Mouse (Mus musculus): ENCODE data around the gene Zfp607b. TPM values are rescaled to one million over a fixed set of nuclear protein-coding genes. Genes with fewer than 3 reads are reported as not detected.

Zfp607b gene
- polyA plus RNA-seq, 1 experiment, result 4.2 TPM

GRCm38 (mm10) chr7:27673575-27674131, 15.5 kb upstream of the Zfp607b start:
- 1% methylated on average over 52 of the region's 52 CpGs for WGBS
- H3K27ac ChIP-seq (ENCODE audit: control insufficient read depth, insufficient read depth, low read depth, low read length, poor library complexity), result no peak overlapping the region
- peak overlapping the region; percentile 78 for H3K4me3 ChIP-seq (replicated peaks; ENCODE audit: control insufficient read depth, low read depth, low read length)
- TF ChIP-seq CTCF (IDR thresholded peaks at IDR 0.05; ENCODE audit: control insufficient read depth, insufficient read depth, low read length) (no peak), POLR2A (IDR thresholded peaks at IDR 0.05; ENCODE audit: borderline replicate concordance, control insufficient read depth, low read depth, low read length) (no peak)
- H3K4me1 ChIP-seq (ENCODE audit: control insufficient read depth, insufficient read depth, low read length), result no peaks in the 10 kb centered on the region; the same call in 1 of the 2 replicates

GRCm38 (mm10) chr7:27674195-27674521, 15.0 kb upstream of the Zfp607b start:
- under 1% methylated on average over 38 of the region's 38 CpGs for WGBS
- Histone ChIP-seq H3K27ac (ENCODE audit: control insufficient read depth, insufficient read depth, low read depth, low read length, poor library complexity) (peak overlapping the region; percentile 16; the same call in 1 of the 2 replicates), H3K4me1 (ENCODE audit: control insufficient read depth, insufficient read depth, low read length) (no peaks in the 10 kb centered on the region; the same call in 1 of the 2 replicates)

DNA sequence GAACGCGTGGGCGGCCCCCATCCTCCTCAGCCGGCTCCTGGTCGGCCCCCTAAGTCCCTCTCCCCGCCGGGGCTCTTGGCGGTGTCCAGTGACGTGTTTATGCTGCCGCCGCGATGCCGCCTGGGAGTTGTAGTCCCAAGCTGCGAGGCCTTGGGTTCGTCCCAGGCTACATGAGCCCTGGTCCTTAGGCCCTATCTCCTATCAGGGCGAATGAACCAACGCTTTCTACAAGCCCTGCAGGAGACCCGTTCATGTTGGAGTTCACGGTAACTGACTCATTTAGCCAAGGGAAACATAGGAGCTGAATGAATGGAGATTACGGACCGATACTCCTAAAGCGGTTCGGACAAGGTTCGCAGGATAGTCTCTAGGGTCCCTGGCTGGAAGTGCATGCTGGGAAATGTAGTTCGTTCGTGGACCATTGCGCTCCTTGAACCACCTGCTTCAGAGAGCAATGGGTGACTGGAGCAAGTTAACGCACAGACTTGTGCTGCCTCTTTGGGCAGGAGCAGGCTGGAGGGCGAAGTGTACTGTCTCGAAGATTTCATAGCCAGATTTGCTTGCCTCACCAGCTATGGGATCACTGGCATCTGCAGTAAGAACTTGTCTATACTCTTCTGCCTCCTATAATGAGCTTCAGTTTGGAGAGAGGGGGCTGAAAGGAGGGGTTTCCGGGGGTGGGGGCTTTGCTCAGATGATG, 14.5 kb upstream of the Zfp607b start, which contains the start of gene Map3k10:
TSS of gene Map3k10 (minus strand) at position 77 of the 700 bp plus-strand sequence.
- no peaks in the 10 kb centered on the region; the same call in 1 of the 2 replicates for H3K4me1 ChIP-seq (ENCODE audit: control insufficient read depth, insufficient read depth, low read length)
- WGBS, result 1% methylated on average over 31 of the region's 31 CpGs
- peak within 1 kb of the TSS; percentile 78 for H3K4me3 ChIP-seq (replicated peaks; ENCODE audit: control insufficient read depth, low read depth, low read length)
- peak within 1 kb of the TSS; percentile 16; the same call in 1 of the 2 replicates for H3K27ac ChIP-seq (ENCODE audit: control insufficient read depth, insufficient read depth, low read depth, low read length, poor library complexity)
- TF ChIP-seq POLR2A (IDR thresholded peaks at IDR 0.05; ENCODE audit: borderline replicate concordance, control insufficient read depth, low read depth, low read length) (peak; percentile 25; the same call in 1 of the 2 replicates), CTCF (IDR thresholded peaks at IDR 0.05; ENCODE audit: control insufficient read depth, insufficient read depth, low read length) (no peak)

More at GRCm38 (mm10) chr7:27674195-27674521, 15.0 kb upstream of the Zfp607b start:
- H3K4me3 ChIP-seq (replicated peaks; ENCODE audit: control insufficient read depth, low read depth, low read length), result peak overlapping the region; percentile 78
- TF ChIP-seq CTCF (IDR thresholded peaks at IDR 0.05; ENCODE audit: control insufficient read depth, insufficient read depth, low read length) (no peak), POLR2A (IDR thresholded peaks at IDR 0.05; ENCODE audit: borderline replicate concordance, control insufficient read depth, low read depth, low read length) (no peak)

DNA sequence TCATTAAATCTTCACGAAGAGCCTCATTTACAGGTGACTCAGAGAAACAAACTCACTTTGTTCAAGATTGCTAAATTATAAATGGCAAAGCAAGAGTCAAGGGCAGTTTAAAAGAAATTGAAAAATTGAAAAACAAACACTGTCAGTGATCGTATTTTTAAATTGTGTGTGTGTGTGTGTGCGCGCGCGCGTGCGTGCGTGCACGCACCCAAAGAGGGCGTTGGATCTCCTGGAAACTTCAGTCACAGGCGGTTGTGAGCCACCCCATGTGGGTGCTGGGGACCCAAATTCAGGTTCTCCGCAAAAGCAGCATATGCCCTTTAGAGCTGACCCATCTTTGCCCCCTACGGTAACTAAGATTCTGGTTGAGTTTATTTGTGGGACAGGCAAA, 13.9 kb upstream of the Zfp607b start:
- TF ChIP-seq CTCF (IDR thresholded peaks at IDR 0.05; ENCODE audit: control insufficient read depth, insufficient read depth, low read length) (no peak), POLR2A (IDR thresholded peaks at IDR 0.05; ENCODE audit: borderline replicate concordance, control insufficient read depth, low read depth, low read length) (no peak)
- Histone ChIP-seq H3K27ac (ENCODE audit: control insufficient read depth, insufficient read depth, low read depth, low read length, poor library complexity) (no peak overlapping the region), H3K4me1 (ENCODE audit: control insufficient read depth, insufficient read depth, low read length) (no peaks in the 10 kb centered on the region; the same call in 1 of the 2 replicates), H3K4me3 (replicated peaks; ENCODE audit: control insufficient read depth, low read depth, low read length) (no peak overlapping the region)
- WGBS, result 39% methylated on average over 14 of the region's 14 CpGs

DNA sequence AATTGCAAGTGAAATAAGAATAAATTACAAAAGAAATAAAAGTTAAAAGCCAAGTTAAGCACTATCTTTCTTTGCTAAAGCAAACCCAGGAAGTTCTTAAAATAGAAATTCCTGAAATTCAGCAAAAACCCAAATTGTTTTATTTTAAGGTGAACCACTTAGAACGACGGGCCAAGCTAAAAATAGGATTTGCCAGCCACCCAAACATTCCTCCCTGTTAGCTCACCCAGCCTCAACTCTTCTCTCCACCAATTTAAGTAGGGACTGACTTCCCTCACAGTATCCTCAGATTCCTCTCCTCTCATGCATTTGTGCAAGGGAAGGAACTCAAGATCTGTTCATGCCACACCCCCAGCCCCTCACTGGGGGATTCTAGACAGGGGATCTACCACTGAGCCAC, 5.9 kb upstream of the Zfp607b start:
- 14% methylated on average over 2 of the region's 2 CpGs for WGBS
- no peak for TF ChIP-seq POLR2A (IDR thresholded peaks at IDR 0.05; ENCODE audit: borderline replicate concordance, control insufficient read depth, low read depth, low read length)
- no peak for TF ChIP-seq CTCF (IDR thresholded peaks at IDR 0.05; ENCODE audit: control insufficient read depth, insufficient read depth, low read length)
- Histone ChIP-seq H3K4me1 (ENCODE audit: control insufficient read depth, insufficient read depth, low read length) (no peaks in the 10 kb centered on the region), H3K27ac (ENCODE audit: control insufficient read depth, insufficient read depth, low read depth, low read length, poor library complexity) (no peak overlapping the region), H3K4me3 (replicated peaks; ENCODE audit: control insufficient read depth, low read depth, low read length) (no peak overlapping the region)

DNA sequence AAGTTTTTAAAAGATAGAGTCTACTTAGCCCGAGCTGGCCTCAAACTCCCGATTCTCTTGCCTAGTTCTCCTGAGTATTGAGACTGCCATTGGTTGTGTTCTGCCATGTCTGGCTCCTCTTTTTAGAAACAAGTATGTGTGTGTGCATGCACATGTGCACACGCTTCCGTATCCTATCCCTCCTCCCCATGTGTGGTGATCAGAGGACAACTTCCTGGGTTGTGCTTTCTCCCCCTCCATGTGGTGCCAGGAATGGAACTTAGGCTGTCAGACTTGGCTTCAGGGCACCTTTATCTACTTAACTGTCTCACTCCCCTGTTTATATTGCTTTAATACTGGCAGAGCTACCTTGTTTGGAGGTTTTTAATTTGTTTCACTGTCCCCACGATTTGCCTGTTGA, 3.9 kb upstream of the Zfp607b start:
- H3K27ac ChIP-seq (ENCODE audit: control insufficient read depth, insufficient read depth, low read depth, low read length, poor library complexity), result no peak overlapping the region
- H3K4me3 ChIP-seq (replicated peaks; ENCODE audit: control insufficient read depth, low read depth, low read length), result no peak overlapping the region
- no peaks in the 10 kb centered on the region for H3K4me1 ChIP-seq (ENCODE audit: control insufficient read depth, insufficient read depth, low read length)
- no peak for TF ChIP-seq CTCF (IDR thresholded peaks at IDR 0.05; ENCODE audit: control insufficient read depth, insufficient read depth, low read length)
- no peak for TF ChIP-seq POLR2A (IDR thresholded peaks at IDR 0.05; ENCODE audit: borderline replicate concordance, control insufficient read depth, low read depth, low read length)
- WGBS, result 39% methylated on average over 5 of the region's 5 CpGs

DNA sequence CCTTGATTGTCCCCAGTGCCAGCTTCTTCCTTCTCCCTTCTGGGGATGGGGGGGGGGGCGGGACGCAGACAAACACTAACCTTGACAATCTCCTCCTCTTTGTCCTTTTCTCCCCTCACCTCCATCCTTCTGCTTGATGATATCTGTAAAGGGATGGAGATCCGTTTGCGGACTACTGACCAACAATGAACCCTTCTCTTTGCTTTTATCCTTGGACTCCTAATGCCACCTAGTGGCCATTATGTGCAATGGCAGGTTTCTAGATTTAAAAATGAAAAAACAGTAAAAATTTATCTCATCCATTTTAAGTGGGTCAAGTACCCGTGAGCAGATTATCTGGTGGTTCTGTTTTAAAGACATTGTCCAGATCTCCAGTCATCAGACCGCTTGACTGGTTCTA, 3.5 kb upstream of the Zfp607b start:
- no peak for TF ChIP-seq POLR2A (IDR thresholded peaks at IDR 0.05; ENCODE audit: borderline replicate concordance, control insufficient read depth, low read depth, low read length)
- TF ChIP-seq CTCF (IDR thresholded peaks at IDR 0.05; ENCODE audit: control insufficient read depth, insufficient read depth, low read length), result peak; percentile 31; the same call in 1 of the 2 replicates
- WGBS, result under 1% methylated on average over 6 of the region's 6 CpGs
- H3K4me3 ChIP-seq (replicated peaks; ENCODE audit: control insufficient read depth, low read depth, low read length), result no peak overlapping the region
- H3K4me1 ChIP-seq (ENCODE audit: control insufficient read depth, insufficient read depth, low read length), result no peaks in the 10 kb centered on the region
- no peak overlapping the region for H3K27ac ChIP-seq (ENCODE audit: control insufficient read depth, insufficient read depth, low read depth, low read length, poor library complexity)

DNA sequence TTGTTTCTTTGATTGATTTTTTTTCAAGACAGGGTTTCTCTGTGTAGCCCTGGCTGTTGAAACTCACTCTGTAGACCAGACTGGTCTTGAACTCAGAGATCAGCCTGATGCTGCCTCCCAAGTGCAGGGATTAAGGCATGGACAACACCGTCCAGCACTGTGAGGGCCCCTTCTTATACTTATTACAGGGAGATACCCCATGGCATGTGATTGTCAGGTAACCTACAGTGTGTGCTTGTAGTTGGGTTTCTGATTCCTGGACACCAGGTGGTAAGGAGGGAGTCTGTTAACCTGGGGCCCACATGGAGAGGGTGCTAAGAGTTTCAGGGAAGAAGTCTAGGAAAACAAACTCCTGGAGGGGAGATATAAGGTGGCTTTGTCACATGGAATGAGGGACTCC, 2.1 kb upstream of the Zfp607b start:
- 88% methylated on average over 1 of the region's 1 CpGs for WGBS
- TF ChIP-seq CTCF (IDR thresholded peaks at IDR 0.05; ENCODE audit: control insufficient read depth, insufficient read depth, low read length) (no peak), POLR2A (IDR thresholded peaks at IDR 0.05; ENCODE audit: borderline replicate concordance, control insufficient read depth, low read depth, low read length) (no peak)
- no peak overlapping the region for H3K27ac ChIP-seq (ENCODE audit: control insufficient read depth, insufficient read depth, low read depth, low read length, poor library complexity)
- no peak overlapping the region for H3K4me3 ChIP-seq (replicated peaks; ENCODE audit: control insufficient read depth, low read depth, low read length)
- H3K4me1 ChIP-seq (ENCODE audit: control insufficient read depth, insufficient read depth, low read length), result no peaks in the 10 kb centered on the region

All from bone marrow, adult 2 months (tissue).